Mouse (Mus musculus) C2C12 (cell line): ENCODE results near the gene Rsph3b. TPM values are rescaled to one million over a fixed set of nuclear protein-coding genes. Genes with fewer than 3 reads are reported as not detected.

Source experiments
- H3K27me3 ChIP-seq: one replicate; pipeline ENCODE4 v1.6.1; 2011; ENCODE audit not compliant: control insufficient read depth, insufficient read depth, insufficient read length
- H3K36me3 ChIP-seq: one replicate; pipeline ENCODE4 v1.6.1; 2011; ENCODE audit not compliant: control insufficient read depth, insufficient read depth
- H3K4me3 ChIP-seq: one replicate; pipeline ENCODE4 v1.5.1; 2011; ENCODE audit warnings: mild to moderate bottlenecking, control low read depth; ENCODE audit not compliant: poor library complexity, insufficient read depth, severe bottlenecking
- H3K79me2 ChIP-seq: one replicate; pipeline ENCODE4 v1.6.1; 2011; ENCODE audit not compliant: control insufficient read depth, insufficient read depth
- H3K79me3 ChIP-seq: one replicate; pipeline ENCODE4 v1.6.1; 2011; ENCODE audit warnings: low read depth, control low read depth
- H3ac ChIP-seq: one replicate; pipeline ENCODE3; 2011; ENCODE audit warnings: low read depth; ENCODE audit not compliant: control insufficient read depth, insufficient read length
- CEBPB ChIP-seq: IDR thresholded peaks from one replicate; pipeline ENCODE4 v1.6.1; 2011; ENCODE audit warnings: low read depth, mild to moderate bottlenecking, control low read depth, moderate library complexity
- CTCF ChIP-seq: IDR thresholded peaks from one replicate; pipeline ENCODE4 v1.5.1; 2011; ENCODE audit not compliant: control insufficient read depth, insufficient read depth, insufficient read length
- FOSL1 ChIP-seq: IDR thresholded peaks from one replicate; pipeline ENCODE4 v1.8.0; 2011; ENCODE audit warnings: mild to moderate bottlenecking, low read length; ENCODE audit not compliant: poor library complexity, insufficient read depth, severe bottlenecking
- MAX ChIP-seq: IDR thresholded peaks from one replicate; pipeline ENCODE4 v1.6.1; 2011; ENCODE audit warnings: mild to moderate bottlenecking, control low read depth
- MYOD1 ChIP-seq: IDR thresholded peaks from one replicate; pipeline ENCODE4 v1.6.1; 2011; ENCODE audit warnings: low read depth; ENCODE audit not compliant: control insufficient read depth, insufficient read length
- MYOG ChIP-seq: IDR thresholded peaks from one replicate; pipeline ENCODE4 v1.6.1; 2011; ENCODE audit not compliant: control insufficient read depth, insufficient read length; ENCODE audit errors: extremely low read depth
- USF1 ChIP-seq: IDR thresholded peaks from one replicate; pipeline ENCODE4 v1.6.1; 2011; ENCODE audit warnings: low read depth, mild to moderate bottlenecking, control low read depth, moderate library complexity
- microRNA-seq: library from miRNA; unstranded; fragments of <30 nt; microRNA quantifications from one replicate; pipeline ENCODE4, GENCODE M21; 2019; ENCODE audit warnings: borderline microRNAs expressed
- polyA plus RNA-seq: library from polyadenylated mRNA; unstranded; fragments of >200 nt; fragmentation: generic; extraction: Trizol; gene quantifications from one replicate; pipeline ENCODE4 v1.2.1, GENCODE M21; 2012; ENCODE audit warnings: missing spikeins

Gene Rsph3b
- polyA plus RNA-seq, 1 experiment: 11.5 TPM

- Histone ChIP-seq H3ac (no peak overlapping the region), H3K79me2 (no peaks in the 10 kb centered on the region), H3K27me3 (no peaks in the 10 kb centered on the region), H3K79me3 (no peaks in the 10 kb centered on the region), H3K36me3 (no peaks in the 10 kb centered on the region), H3K4me3 (no peak overlapping the region)
- TF ChIP-seq FOSL1 (no peak), MYOD1 (no peak)
These were observed 85.0 kb downstream of the Rsph3b start for GRCm38 (mm10) chr17:6863521-6863920.

GRCm38 (mm10) chr17:6862040-6862780, 86.3 kb downstream of the Rsph3b start:
- Histone ChIP-seq H3ac (no peak overlapping the region), H3K79me2 (no peaks in the 10 kb centered on the region), H3K4me3 (no peak overlapping the region), H3K27me3 (no peaks in the 10 kb centered on the region), H3K79me3 (no peaks in the 10 kb centered on the region), H3K36me3 (no peaks in the 10 kb centered on the region)
- TF ChIP-seq MYOD1: no peak
- TF ChIP-seq MYOG: no peak
- no peak for TF ChIP-seq MAX
- no peak for TF ChIP-seq CTCF
- no peak for TF ChIP-seq USF1
- TF ChIP-seq CEBPB: no peak
- TF ChIP-seq FOSL1: no peak

GRCm38 (mm10) chr17:6861181-6862039, 87.1 kb downstream of the Rsph3b start:
- Histone ChIP-seq H3K79me2 (no peaks in the 10 kb centered on the region), H3K79me3 (no peaks in the 10 kb centered on the region), H3K27me3 (no peaks in the 10 kb centered on the region), H3K36me3 (no peaks in the 10 kb centered on the region), H3K4me3 (no peak overlapping the region), H3ac (no peak overlapping the region)
- TF ChIP-seq CEBPB (no peak), MYOD1 (no peak), FOSL1 (no peak), MAX (no peak), USF1 (no peak), MYOG (no peak), CTCF (no peak)

GRCm38 (mm10) chr17:6860491-6860897, 88.0 kb downstream of the Rsph3b start:
- Histone ChIP-seq H3K36me3 (no peaks in the 10 kb centered on the region), H3K79me3 (no peaks in the 10 kb centered on the region), H3K27me3 (no peaks in the 10 kb centered on the region), H3K4me3 (no peak overlapping the region), H3ac (no peak overlapping the region), H3K79me2 (no peaks in the 10 kb centered on the region)
- TF ChIP-seq CTCF (no peak), MYOG (no peak), FOSL1 (no peak), CEBPB (no peak), USF1 (no peak), MYOD1 (no peak), MAX (no peak)

DNA sequence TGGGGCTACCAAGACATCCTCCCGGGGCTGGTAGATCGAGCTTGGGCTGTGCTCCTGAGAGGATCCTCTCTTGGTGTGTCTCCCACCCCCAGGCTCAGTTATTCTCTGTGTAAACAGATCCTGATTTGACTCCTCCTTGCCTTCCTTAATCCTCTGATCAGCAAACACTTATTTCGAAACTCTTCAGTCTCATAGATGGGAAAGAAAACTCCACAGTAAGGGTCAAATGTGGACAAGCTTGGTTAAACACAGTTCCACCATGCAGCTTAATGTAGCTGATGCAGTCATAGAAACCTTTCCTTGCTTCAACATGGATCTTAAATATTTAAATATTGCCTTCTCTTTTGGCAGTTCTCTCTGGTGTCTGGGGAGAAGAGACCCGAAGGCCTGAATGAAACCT, 88.4 kb downstream of the Rsph3b start:
- Histone ChIP-seq H3K27me3 (no peaks in the 10 kb centered on the region), H3K4me3 (no peak overlapping the region), H3K36me3 (no peaks in the 10 kb centered on the region), H3K79me3 (no peaks in the 10 kb centered on the region), H3ac (no peak overlapping the region), H3K79me2 (no peaks in the 10 kb centered on the region)
- TF ChIP-seq MYOG (no peak), MAX (no peak), CEBPB (no peak), USF1 (no peak), CTCF (no peak), FOSL1 (no peak), MYOD1 (no peak)

Small RNA genes within 50 kb of the gene (microRNA-seq; reads per million reads assigned to microRNA genes)
- gene Mir692-1: not detected

Other genes with a start within 250 kb of the Rsph3b start
- gene Ezr, start 165.9 kb downstream of the Rsph3b start, polyA plus RNA-seq: 78.7 TPM
- 6.4 TPM for gene Tagap1, start 12.5 kb upstream of the Rsph3b start, polyA plus RNA-seq
- 81.9 TPM for gene Rnaset2b, start 22.0 kb upstream of the Rsph3b start, polyA plus RNA-seq
- not detected for gene Gm49721, start 30.2 kb upstream of the Rsph3b start, polyA plus RNA-seq
- not detected for gene Gm1604a, start 76.9 kb upstream of the Rsph3b start, polyA plus RNA-seq
- gene Rps6ka2, start 221.4 kb upstream of the Rsph3b start, polyA plus RNA-seq: 28.2 TPM